ENCODE assay signal across 8 mouse cellular contexts in genomic region chr3:152799738-152800431, GRCm38 (mm10).
DNase-seq lines count a peak whose midpoint lies in the region; ATAC-seq and TF ChIP-seq lines count a peak whose summit lies in the region.

No protein-coding gene starts in this region.

- H3K9ac ChIP-seq in liver, adult 2 months (ENCODE audit: low read depth, low read length): no peak overlapping the region

- H3K36me3 ChIP-seq in liver, adult 2 months (ENCODE audit: control insufficient read depth, insufficient read depth, low read length): no peaks in the 10 kb centered on the region

- no peak for TF ChIP-seq POLR2A in liver, adult 2 months (IDR thresholded peaks at IDR 0.05; ENCODE audit: extremely low read depth, insufficient read depth, low read length)

- 42% methylated on average over 9 of the region's 9 CpGs for WGBS in liver, adult 2 months

- TF ChIP-seq CTCF in left cerebral cortex, adult 2 months (IDR thresholded peaks at IDR 0.05): peak; percentile 60
- peak; percentile 61 for TF ChIP-seq CTCF in liver, adult 2 months (IDR thresholded peaks at IDR 0.05; ENCODE audit: low read depth, low read length)

- peak; percentile 63 for ATAC-seq in common myeloid progenitor, adult 5-6 weeks (replicated peaks; ENCODE audit: low read depth, poor library complexity, severe bottlenecking)

- no peaks in the 10 kb centered on the region for H3K79me2 ChIP-seq in liver, adult 2 months (ENCODE audit: control insufficient read depth, insufficient read depth, low read length)

- peaks cover 6% of the 10 kb centered on the region for H3K4me1 ChIP-seq in liver, adult 2 months (ENCODE audit: control insufficient read depth, insufficient read depth, low read length)

- H3K27ac ChIP-seq in left cerebral cortex, adult 2 months: no peak overlapping the region
- H3K27ac ChIP-seq in liver, adult 2 months (replicated peaks; ENCODE audit: insufficient read depth, low read depth, low read length): no peak overlapping the region

- intact Hi-C loops in left cerebral cortex, adult 2 months (cut with DNase I): no loop called here
- intact Hi-C loops in left cerebral cortex, postnatal 36 days (cut with DNase I): loop anchor here (10.0 kb wide), 1 partner anchor 765 kb away; no protein-coding TSS in a partner anchor

- peak; percentile 41 for DNase-seq in adrenal gland, postnatal 10 days
- no peak for DNase-seq in adrenal gland, postnatal 25 days
- no peak for DNase-seq in left cerebral cortex, adult 2 months (ENCODE audit: extremely low spot score in 1 of 2, low spot score in 2 of 2)
- DNase-seq in left cerebral cortex, postnatal 36 days (ENCODE audit: low spot score in 2 of 2): no peak
- DNase-seq in liver, adult 2 months (ENCODE audit: extremely low read depth, low read depth, low spot score): peak; percentile 96
- peak; percentile 17 for DNase-seq in skeletal muscle tissue, adult 2 months (ENCODE audit: low read depth, low spot score)
- no peak for DNase-seq in ovary, adult 18-20 months (ENCODE audit: low spot score)

- no peaks in the 10 kb centered on the region for H3K27me3 ChIP-seq in liver, adult 2 months (ENCODE audit: control insufficient read depth, insufficient read depth, low read length)

- no peak overlapping the region for H3K4me3 ChIP-seq in left cerebral cortex, adult 2 months
- H3K4me3 ChIP-seq in liver, adult 2 months (ENCODE audit: insufficient read depth, low read depth, low read length): no peak overlapping the region

Comparison
In these comparisons a context has a peak if more than half of its experiments do, and no peak if none do; other contexts are left out.
1. DNase-seq: peak in adrenal gland, postnatal 10 days (single experiment), liver, adult 2 months (single experiment) and skeletal muscle tissue, adult 2 months (single experiment); none in adrenal gland, postnatal 25 days (single experiment), left cerebral cortex, adult 2 months (0 of 2), left cerebral cortex, postnatal 36 days (0 of 2) and ovary, adult 18-20 months (single experiment).